Mouse (Mus musculus) monocyte, adult 5-6 weeks (primary cell): ENCODE results near the gene Gm21976. TPM values are rescaled to one million over a fixed set of nuclear protein-coding genes. Genes with fewer than 3 reads are reported as not detected.

ENCODE experiments used
- ATAC-seq: fragments of 153-309, 156-312 bp; replicated peaks from 2 replicates; pipeline ENCODE4 v1.8.0; 2017; ENCODE audit warnings: mild to moderate bottlenecking; ENCODE audit not compliant: low TSS enrichment, insufficient number of reproducible peaks, severe bottlenecking, poor library complexity, low FRiP score
- total RNA-seq: library from RNA; stranded (forward); fragments of 200-1000, 200-491, 200-594 nt; gene quantifications from 3 replicates; pipeline ENCODE4 v1.2.3, GENCODE M21; 2017

Gm21976 gene
- total RNA-seq, 1 experiment from 2014 or later: not detected

DNA sequence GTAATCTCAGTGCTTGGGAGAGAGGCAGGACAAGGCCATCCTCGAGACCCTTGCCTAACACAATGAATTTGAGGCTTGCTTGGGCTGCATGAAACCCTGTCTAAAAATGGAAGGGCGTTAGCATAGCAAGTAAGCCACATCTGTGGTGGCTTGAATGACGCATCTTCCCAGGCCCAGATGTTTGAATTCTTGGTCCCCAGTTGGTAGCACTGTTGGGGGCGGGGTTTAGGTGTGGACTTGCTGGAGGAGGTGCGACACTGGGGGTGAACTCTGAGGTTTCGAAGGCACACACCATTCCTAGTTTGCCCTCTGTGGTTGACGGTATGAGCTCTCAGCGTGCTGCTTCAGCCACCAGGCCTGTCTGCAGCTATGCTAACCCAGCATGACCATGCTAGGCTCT is 12.0 kb downstream of the Gm21976 start:
- ATAC-seq: peak; percentile 68

DNA sequence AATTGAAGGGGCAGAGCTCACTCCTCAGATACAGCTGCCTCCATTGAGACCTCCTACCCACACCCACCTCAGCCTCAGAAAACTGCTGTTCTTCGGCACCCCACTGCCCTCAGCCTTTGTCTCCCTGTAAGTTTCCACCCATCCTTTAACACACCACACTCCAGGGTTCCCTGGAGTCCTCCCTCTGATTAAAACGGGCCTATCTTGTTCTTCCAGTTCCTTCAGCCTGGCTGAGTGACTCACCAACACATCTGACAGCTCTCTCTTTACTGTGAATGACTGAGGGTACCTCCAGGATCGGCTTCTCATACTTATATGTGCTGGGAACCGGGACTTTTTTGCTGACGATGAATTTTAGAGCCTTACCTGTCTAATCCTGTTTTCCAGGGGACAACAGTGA is 16.4 kb downstream of the Gm21976 start:
- no peak for ATAC-seq

DNA sequence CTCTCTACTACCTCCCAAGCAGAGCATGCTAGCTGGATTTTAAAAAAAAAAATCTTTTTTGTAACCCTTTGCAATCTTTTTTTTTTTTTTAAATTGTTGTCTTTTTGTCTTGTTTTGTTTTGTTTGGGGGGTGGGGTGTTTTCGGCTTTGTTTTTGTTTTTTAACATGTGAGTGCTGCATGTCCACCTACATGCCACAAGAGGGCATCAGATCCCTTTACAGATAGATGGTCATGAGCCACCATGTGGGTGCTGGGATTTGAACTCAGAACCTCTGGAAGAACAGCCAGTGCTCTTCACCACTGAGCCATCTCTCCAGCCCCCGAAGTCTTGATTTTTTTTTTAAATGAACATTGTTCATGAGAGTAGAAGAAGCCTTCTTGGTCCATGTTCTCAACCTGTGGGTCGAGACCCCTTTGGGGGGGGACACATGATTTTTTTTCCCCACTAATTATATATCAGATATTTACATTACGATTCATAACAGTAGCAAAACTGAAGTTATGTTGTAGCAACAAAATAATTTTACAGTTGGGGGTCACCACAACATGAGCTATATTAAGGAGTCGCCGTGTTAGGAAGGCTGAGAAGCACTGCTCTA is 18.3 kb downstream of the Gm21976 start:
- ATAC-seq: no peak

DNA sequence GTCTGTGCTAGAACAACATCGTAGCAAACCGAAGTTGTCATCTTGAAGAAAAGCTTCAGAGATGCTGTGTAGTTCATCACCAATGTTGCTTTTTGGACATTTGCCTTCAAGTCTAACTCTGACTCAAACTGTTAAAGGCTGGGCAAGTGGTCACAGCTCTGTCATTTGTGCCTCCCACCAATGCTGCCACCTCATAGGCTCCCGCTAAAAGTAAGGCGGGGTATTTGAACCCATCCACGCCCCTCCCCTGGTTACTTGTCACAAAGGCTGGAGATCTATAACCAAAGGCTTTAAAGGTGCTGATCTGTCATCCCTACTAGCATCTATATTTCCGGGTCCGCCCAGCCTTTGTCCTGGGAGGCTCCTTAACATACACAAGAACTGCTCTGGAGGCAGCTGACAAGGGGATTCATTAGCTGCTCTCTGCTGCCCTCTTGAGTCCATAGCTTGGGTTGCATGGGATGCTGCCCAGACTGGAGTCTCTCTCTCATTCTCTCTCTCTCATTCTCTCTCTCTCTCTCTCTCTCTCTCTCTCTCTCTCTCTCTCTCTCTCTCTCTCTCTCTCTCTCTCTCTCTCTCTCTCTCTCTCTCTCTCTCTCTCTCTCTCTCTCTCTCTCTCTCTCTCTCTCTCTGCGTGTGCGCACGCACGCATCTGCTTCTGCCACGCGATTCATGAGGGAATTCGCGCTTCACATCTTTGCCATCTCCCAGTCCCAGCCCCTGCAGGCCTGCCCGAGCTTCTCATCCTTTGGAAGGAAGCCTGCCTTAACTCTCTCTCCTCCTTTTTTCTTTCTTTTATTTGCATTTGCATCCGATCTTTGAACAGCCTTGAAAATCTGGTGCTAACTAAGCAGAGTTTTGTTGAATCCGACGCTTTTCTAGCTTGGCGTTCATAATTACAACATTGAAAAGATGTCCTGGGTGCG is 19.4 kb downstream of the Gm21976 start:
- ATAC-seq: peak; percentile 86

DNA sequence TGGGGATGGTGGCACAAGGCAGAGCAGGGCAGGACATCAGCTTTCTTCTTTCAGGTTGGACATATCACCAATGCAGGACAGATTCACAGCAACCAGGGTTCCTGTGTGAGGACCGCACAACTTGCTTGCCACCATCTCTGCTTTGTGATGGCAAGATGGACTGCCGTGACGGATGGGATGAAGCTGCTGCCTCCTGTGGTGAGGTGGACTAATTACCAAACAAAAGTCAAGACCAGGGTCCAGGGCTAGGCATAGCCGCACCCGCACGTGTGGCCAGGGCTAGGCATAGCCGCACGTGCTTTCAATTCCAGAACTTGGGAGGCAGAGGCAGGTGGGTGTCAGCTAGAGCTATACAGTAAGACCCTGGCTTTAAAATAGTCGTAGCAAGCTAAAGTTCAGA is 25.6 kb downstream of the Gm21976 start:
- ATAC-seq: no peak

DNA sequence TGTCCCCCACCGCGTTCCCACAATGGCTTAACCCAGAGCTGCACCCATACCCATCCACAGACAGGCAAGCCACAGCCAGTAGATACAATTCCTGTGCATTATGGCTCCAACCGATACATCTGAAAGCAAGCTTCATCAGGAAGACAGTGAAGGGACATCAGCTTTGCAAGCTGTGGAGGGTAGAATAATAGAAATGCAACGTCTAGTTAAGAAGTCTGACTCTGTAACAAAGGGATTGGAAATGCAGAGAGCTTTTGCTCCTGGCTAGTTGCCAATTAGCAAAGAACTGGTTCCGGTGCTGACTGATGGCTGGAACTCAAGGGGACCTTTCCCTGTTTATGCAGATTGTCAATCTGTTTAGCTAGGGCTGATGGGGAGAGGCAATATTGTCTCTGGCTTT is 26.7 kb downstream of the Gm21976 start:
- ATAC-seq: no peak

DNA sequence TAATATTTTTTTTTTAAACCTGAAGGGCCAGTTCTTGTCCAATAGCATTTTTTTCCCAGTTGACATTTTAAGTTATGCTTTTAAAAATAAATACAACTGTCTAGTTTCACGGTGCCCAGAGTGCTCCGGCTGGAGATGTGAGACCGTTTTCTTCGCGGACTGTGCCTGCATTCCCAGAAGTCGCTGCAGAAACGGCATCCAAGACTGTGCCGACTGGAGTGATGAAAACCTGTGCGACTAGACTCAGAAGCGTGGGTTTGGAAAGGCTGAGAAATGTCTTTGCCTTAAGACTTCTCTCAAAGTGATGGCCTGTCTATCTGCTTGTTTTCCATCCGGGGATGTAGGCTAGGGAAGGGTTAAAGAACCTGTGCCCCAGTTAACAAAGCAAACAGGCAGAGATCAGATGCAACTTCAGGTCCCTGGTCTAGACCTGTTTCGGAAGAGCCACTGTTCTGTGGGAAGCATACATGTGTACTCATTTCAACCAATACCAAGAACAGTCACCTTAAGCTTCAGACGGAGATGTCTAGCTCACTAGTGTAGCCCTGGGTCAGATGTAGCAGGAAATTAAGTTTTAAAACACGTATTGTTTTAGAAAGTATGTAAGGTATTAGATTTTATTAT is 27.3 kb downstream of the Gm21976 start:
- no peak for ATAC-seq

DNA sequence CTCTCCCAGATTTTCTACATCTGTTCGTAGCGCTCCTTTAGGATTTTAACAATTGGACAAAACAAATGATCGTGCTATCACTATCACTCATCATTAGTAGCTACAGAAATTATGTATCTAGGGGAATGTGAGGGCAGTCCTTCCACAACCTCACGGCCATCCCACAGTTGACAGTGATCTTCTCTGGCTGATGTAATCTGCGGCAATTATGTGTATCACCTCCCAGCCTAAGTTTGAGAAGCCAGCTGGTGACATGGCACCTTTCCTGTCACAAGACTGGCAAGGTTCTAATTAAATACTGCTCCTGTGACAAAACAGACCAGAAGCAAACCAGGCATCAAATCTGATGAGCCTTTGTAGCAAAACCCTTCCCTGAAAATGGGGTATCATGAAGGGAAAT is 28.3 kb downstream of the Gm21976 start:
- ATAC-seq: no peak

DNA sequence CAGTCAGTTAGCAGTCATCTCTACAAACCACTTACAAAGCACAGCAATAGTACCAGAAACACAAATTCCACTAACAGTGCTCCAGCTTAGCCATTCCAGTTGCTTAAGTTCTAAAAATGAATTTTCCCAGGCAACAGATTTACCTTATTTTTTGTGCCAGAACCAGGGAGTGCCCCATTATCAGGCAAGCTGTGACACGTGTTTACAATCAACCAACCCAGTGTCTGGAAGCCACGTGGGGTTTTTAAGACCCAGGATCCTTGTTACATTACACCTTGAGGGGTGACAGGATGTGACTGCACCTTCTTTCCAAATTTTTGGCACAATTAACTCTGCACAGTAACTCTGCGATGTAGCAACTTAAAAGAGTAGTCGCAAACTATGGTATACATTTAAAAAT is 29.0 kb downstream of the Gm21976 start:
- no peak for ATAC-seq

DNA sequence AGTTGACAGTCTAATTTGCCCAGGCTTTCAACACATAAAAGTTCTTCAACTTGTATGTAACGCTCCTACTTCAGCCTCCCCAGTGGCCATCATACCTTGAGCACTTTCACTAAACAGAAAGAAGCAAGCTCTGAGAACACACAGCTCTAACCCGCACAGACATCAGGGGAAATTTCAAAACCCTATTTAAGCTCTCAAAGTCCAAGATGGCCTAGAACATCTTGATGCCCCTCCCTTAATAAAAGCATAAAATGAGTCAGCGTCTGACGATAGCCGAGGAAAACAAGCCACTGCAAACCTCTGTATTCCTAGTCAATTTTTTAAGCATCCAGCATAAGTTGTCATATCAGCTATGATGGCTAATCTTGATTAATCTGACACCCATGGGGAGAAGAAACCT is 31.9 kb downstream of the Gm21976 start:
- no peak for ATAC-seq

DNA sequence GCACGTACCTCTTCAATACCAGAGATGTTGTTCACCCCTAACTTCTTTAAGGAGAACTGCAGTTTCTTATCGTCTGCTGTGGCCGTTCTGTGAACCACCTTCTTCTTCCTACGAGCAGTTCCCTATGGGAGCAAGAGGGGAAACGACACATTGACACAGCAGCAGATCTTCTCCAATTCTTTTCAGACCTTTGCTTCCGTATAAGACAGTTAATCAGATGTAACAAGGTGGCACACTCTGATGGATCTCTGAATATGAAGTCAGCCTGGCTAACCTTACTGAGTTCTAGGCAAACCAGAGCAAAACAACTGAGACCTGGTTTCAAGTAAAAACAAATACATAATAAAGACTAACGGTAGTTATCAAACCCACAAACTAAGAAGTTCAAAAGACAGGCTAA is 33.9 kb downstream of the Gm21976 start:
- ATAC-seq: no peak

DNA sequence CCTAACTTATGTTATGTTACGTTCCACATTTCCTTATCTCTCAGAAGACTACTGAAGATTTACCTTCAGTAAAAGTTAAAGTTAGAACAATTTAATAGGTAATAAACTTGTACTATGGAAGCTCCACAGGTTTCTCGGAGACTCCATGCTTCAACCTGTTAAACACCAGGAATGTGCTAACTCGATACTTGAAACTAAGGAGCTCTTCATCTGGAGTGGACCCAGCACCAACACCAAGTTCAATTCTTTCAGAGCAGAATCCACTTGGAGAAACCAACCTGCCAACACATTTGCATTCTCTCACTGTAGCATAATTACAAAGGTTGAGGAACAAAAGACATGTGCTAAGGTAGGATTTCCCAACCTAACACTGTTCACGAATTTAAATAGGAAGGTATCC is 35.4 kb downstream of the Gm21976 start:
- no peak for ATAC-seq

DNA sequence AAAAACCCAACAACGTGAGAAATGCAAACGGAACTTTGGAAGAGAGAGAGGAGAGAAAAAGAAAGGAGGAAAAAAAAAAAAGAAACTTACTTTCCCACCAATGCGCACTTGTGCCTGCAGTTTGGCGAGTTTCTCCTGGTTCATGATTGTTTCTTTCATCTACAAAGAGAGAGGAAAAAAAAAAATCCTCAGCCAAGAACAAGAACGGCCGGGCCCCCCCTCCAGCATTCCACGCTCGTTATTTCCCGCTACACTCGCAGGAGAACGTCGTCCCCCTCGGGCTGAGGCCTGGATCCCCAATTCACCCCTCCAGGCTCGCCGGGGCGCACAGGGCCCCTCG is 36.4 kb downstream of the Gm21976 start:
- ATAC-seq: no peak

DNA sequence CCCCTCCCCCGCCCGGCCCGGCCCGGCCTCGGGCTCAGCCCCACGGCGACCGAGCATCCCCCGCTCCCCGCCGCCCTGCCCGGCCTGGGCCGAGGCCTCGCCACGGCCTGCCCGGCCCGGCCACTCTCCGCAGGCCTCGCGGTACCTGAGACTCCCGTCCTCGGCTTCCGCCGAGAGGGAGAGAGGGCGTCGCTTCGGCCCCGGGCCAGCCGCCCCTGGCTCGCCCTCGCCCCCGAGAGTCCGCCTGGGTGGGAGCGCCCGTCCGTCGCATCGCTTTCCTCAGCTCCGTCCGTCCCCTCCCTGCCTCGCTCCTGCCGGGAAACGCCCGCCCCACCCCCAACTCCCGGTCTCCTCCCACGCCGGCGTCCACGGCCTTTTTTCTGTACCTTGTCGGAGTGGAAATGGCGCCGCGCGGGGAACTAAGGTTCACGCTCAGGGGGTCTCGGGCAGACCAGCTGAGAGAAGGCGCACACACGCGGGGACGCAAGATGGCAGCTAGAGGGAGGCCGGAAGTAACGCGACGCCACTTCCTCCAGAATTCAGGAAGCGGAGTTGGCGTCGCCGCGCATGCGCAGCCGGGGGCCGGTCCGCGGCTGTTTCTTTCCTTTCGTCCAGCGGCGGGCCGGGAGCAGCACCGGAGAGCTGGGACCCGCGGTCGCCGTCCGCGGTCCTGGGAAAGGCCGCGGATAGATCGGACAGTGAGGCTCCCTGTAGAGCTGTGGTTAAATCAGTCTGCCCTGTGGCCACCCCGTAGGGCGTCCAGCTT is 37.0 kb downstream of the Gm21976 start, which contains the start of gene Btf3:
TSS of gene Btf3 (minus strand) at position 527 of the 766 bp plus-strand sequence.
- ATAC-seq: peak; percentile 87

DNA sequence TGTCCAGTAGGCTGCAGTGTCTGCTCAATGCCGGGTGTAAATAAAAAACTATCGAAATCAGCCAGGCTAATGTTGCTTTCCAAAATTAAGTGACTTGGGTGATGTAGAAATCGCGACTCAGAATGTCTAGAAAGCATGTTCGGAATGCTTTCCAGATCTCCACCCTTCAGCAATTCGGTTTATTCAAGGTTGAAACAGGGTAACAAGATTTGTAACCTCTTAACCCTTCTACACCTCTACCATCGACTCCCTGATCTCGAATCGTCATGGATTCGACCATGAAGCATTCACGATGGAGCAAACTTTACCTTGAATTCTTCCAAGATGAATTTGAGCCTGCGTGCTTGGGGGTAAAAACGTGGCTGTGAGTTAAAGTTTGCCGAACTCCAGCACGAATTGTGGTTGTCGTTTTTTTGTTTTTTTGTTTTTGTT is 37.6 kb downstream of the Gm21976 start:
- no peak for ATAC-seq

DNA sequence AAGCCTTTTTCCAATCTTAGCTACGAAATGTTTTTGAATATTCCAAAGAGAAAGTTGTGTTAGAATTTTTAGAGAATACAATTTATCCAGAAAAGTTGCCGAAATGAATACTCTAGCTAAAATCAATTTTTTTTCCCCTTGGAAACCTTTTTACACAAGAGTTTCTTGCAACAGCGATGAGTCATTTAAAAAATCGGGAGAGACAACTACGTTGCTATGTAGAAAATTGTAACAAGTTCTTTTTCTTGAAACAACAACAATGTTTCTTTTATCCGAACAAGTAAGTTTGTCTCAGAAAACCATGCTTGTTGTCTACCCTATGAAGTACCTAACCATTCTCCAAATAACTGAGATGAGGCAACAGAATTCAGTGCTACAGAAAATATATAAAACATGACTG is 38.2 kb downstream of the Gm21976 start:
- no peak for ATAC-seq

DNA sequence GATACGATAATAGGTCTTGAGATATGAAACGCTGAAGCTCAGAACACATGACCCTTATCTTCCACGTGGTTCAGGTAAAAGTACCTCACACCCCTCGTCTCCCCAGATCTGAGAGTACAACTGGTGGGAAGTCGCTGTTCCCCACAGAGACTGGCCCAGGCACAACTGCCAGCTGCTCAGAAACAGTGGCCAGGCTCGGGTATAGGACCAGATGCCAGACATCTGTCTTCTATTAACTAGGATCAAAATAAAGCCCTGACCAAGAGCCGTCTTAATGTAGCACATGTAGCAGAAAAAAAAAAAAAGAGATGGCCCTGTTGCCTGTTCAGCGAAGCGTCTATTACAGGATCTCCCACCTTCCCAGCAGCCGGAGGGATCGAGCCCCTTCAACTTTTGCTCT is 45.3 kb downstream of the Gm21976 start:
- ATAC-seq: no peak

DNA sequence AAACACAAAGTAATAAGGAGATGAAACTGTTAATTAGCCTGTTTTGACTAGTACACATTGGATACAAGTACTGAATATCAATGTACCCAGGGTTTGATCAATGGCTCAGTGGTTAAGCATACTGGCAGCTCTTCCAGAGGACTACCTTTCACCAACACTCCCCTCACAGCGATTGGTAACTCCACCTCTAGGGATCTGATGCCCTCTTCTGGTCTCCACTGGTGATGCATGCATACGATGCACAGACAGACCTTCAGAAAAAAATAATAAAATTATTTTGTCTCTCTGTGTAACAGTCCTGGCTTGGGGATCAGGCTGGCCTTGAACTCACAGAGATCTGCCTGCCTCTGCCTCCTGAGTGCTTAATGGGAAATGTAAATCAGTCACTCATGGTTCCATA is 52.4 kb downstream of the Gm21976 start:
- ATAC-seq: no peak

DNA sequence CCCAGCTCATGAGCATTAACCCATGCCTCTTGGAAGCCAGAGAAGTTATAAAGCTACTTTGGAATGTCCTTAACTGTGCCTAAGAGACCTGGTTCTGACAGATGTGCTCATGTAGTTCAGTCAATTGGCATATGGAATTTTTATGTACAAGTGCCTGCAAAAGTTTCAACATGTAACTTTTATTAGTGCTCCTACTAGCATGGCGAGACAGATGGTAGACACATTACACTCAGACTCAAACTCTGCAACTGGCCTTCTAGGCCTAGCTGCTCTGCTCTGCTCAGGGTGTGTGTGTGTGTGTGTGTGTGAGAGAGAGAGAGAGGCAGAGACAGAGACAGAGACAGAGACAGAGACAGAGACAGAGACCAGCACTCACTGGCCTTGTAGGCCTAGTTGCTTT is 56.5 kb downstream of the Gm21976 start:
- ATAC-seq: no peak
